Mouse (Mus musculus): ENCODE data around the gene Lrrc14b. TPM values are rescaled to one million over a fixed set of nuclear protein-coding genes. Genes with fewer than 3 reads are reported as not detected.

Gene Lrrc14b
- polyA plus RNA-seq (2017; shearing (Covaris generic)) = not detected

GRCm38 (mm10) chr13:74363859-74364235 is at the start of gene Lrrc14b:
Lrrc14b (minus strand) TSS chr13:74364005.

GRCm38 (mm10) chr13:74399298-74399839 is 35.6 kb upstream of the Lrrc14b start, which contains the start of gene Ftl1-ps1:
Ftl1-ps1 (plus strand) TSS chr13:74399694.

GRCm38 (mm10) chr13:74390371-74390990 is 26.7 kb upstream of the Lrrc14b start, which contains the start of gene Zfp72:
Zfp72 (minus strand) TSS chr13:74390836.

GRCm38 (mm10) chr13:74349566-74350434 is 14.0 kb downstream of the Lrrc14b start, which contains the start of the genes Sdha and Ccdc127:
Sdha (minus strand) TSS chr13:74350280.
Ccdc127 (plus strand) TSS chr13:74350309.

GRCm38 (mm10) chr13:74317170-74317849 is 46.5 kb downstream of the Lrrc14b start, which contains the start of gene Pdcd6:
Pdcd6 (minus strand) TSS chr13:74317580.

Other genes starting within 250 kb of the Lrrc14b start
- 0.22 TPM for gene Slc9a3, start 242.5 kb downstream of the Lrrc14b start, polyA plus RNA-seq (2017; shearing (Covaris generic))
- gene Exoc3, start 155.3 kb downstream of the Lrrc14b start, polyA plus RNA-seq (2017; shearing (Covaris generic)) = 70.6 TPM
- 0.17 TPM for gene Ahrr, start 71.7 kb downstream of the Lrrc14b start, polyA plus RNA-seq (2017; shearing (Covaris generic))
- gene Pdcd6, start 46.4 kb downstream of the Lrrc14b start, polyA plus RNA-seq (2017; shearing (Covaris generic)) = 157 TPM
- 273 TPM for gene Sdha, start 13.7 kb downstream of the Lrrc14b start, polyA plus RNA-seq (2017; shearing (Covaris generic))
- gene Ccdc127, start 13.7 kb downstream of the Lrrc14b start, polyA plus RNA-seq (2017; shearing (Covaris generic)) = 25.1 TPM
- 0.09 TPM for gene Zfp72, start 26.8 kb upstream of the Lrrc14b start, polyA plus RNA-seq (2017; shearing (Covaris generic))
- gene Ftl1-ps1, start 35.7 kb upstream of the Lrrc14b start, polyA plus RNA-seq (2017; shearing (Covaris generic)) = 56.1 TPM
- 9.1 TPM for gene Zfp825, start 130.0 kb upstream of the Lrrc14b start, polyA plus RNA-seq (2017; shearing (Covaris generic))